Mouse (Mus musculus): ENCODE data around the gene Haao. TPM values are rescaled to one million over a fixed set of nuclear protein-coding genes. Genes with fewer than 3 reads are reported as not detected.
"Not testable (repeated sequence)": the region's sequence is repeated elsewhere in the genome, so short reads cannot be mapped to it uniquely, and the experiment has no call there.

The Haao gene
- polyA plus RNA-seq, 1 experiment from 2014 or later: 0.14 TPM

GRCm38 (mm10) chr17:83872806-83873348 is 25.1 kb upstream of the Haao start:
- Histone ChIP-seq H3K9me3 (ENCODE audit: control insufficient read depth, low read length) (no peaks in the 10 kb centered on the region), H3K9ac (replicated peaks; ENCODE audit: low read depth, low read length) (0 out of 2 replicates have a peak overlapping the region, but pooled peaks have one; percentile 32), H3K4me1 (replicated peaks; ENCODE audit: control insufficient read depth, insufficient read depth, low read length) (peaks cover 3% of the 10 kb centered on the region), H3K4me3 (replicated peaks; ENCODE audit: low read length) (no peak overlapping the region), H3K36me3 (ENCODE audit: control insufficient read depth, insufficient read depth) (no peaks in the 10 kb centered on the region), H3K27ac (ENCODE audit: low read length) (no peak overlapping the region), H3K4me2 (ENCODE audit: low read length) (peak overlapping the region; percentile 40), H3K27me3 (replicated peaks; ENCODE audit: control insufficient read depth, insufficient read depth, low read length) (no peaks in the 10 kb centered on the region)
- ATAC-seq: peak; percentile 90
- WGBS: 20% methylated on average over 14 of the region's 14 CpGs

GRCm38 (mm10) chr17:83871354-83871753 is 23.6 kb upstream of the Haao start:
- WGBS: 85% methylated on average over 5 of the region's 5 CpGs

GRCm38 (mm10) chr17:83870385-83870784 is 22.6 kb upstream of the Haao start:
- Histone ChIP-seq H3K27me3 (replicated peaks; ENCODE audit: control insufficient read depth, insufficient read depth, low read length) (no peaks in the 10 kb centered on the region), H3K4me2 (ENCODE audit: low read length) (no peak overlapping the region), H3K9ac (replicated peaks; ENCODE audit: low read depth, low read length) (no peak overlapping the region), H3K4me3 (replicated peaks; ENCODE audit: low read length) (no peak overlapping the region), H3K4me1 (replicated peaks; ENCODE audit: control insufficient read depth, insufficient read depth, low read length) (peaks cover 3% of the 10 kb centered on the region), H3K27ac (ENCODE audit: low read length) (no peak overlapping the region), H3K9me3 (ENCODE audit: control insufficient read depth, low read length) (no peaks in the 10 kb centered on the region), H3K36me3 (ENCODE audit: control insufficient read depth, insufficient read depth) (no peaks in the 10 kb centered on the region)
- no peak for ATAC-seq
- 97% methylated on average over 4 of the region's 4 CpGs for WGBS

More at GRCm38 (mm10) chr17:83871354-83871753, 23.6 kb upstream of the Haao start:
- Histone ChIP-seq H3K9me3 (ENCODE audit: control insufficient read depth, low read length) (no peaks in the 10 kb centered on the region), H3K27me3 (replicated peaks; ENCODE audit: control insufficient read depth, insufficient read depth, low read length) (no peaks in the 10 kb centered on the region), H3K4me2 (ENCODE audit: low read length) (no peak overlapping the region), H3K27ac (ENCODE audit: low read length) (no peak overlapping the region), H3K4me3 (replicated peaks; ENCODE audit: low read length) (no peak overlapping the region), H3K4me1 (replicated peaks; ENCODE audit: control insufficient read depth, insufficient read depth, low read length) (peaks cover 3% of the 10 kb centered on the region), H3K9ac (replicated peaks; ENCODE audit: low read depth, low read length) (no peak overlapping the region), H3K36me3 (ENCODE audit: control insufficient read depth, insufficient read depth) (no peaks in the 10 kb centered on the region)
- ATAC-seq: no peak

- Histone ChIP-seq H3K27ac (ENCODE audit: low read length) (no peak overlapping the region), H3K36me3 (ENCODE audit: control insufficient read depth, insufficient read depth) (no peaks in the 10 kb centered on the region), H3K4me1 (replicated peaks; ENCODE audit: control insufficient read depth, insufficient read depth, low read length) (peaks cover 3% of the 10 kb centered on the region), H3K9me3 (ENCODE audit: control insufficient read depth, low read length) (no peaks in the 10 kb centered on the region), H3K4me2 (ENCODE audit: low read length) (no peak overlapping the region), H3K9ac (replicated peaks; ENCODE audit: low read depth, low read length) (no peak overlapping the region), H3K27me3 (replicated peaks; ENCODE audit: control insufficient read depth, insufficient read depth, low read length) (no peaks in the 10 kb centered on the region), H3K4me3 (replicated peaks; ENCODE audit: low read length) (no peak overlapping the region)
- WGBS: 17% methylated on average over 10 of the region's 10 CpGs
- no peak for ATAC-seq
These were observed 18.8 kb upstream of the Haao start for GRCm38 (mm10) chr17:83866582-83866981.

- no peak overlapping the region for H3K4me3 ChIP-seq (replicated peaks; ENCODE audit: low read length)
- H3K27ac ChIP-seq (ENCODE audit: low read length): no peak overlapping the region
- peaks cover 3% of the 10 kb centered on the region for H3K4me1 ChIP-seq (replicated peaks; ENCODE audit: control insufficient read depth, insufficient read depth, low read length)
- no peak for ATAC-seq
- H3K4me2 ChIP-seq (ENCODE audit: low read length): no peak overlapping the region
- H3K36me3 ChIP-seq (ENCODE audit: control insufficient read depth, insufficient read depth): no peaks in the 10 kb centered on the region
- no peak overlapping the region for H3K9ac ChIP-seq (replicated peaks; ENCODE audit: low read depth, low read length)
- 75% methylated on average over 7 of the region's 7 CpGs for WGBS
- H3K9me3 ChIP-seq (ENCODE audit: control insufficient read depth, low read length): no peaks in the 10 kb centered on the region
- no peaks in the 10 kb centered on the region for H3K27me3 ChIP-seq (replicated peaks; ENCODE audit: control insufficient read depth, insufficient read depth, low read length)
These were observed 17.6 kb upstream of the Haao start for GRCm38 (mm10) chr17:83865366-83865765.

- under 1% methylated on average over 25 of the region's 27 CpGs for WGBS
- H3K36me3 ChIP-seq (ENCODE audit: control insufficient read depth, insufficient read depth): no peaks in the 10 kb centered on the region
- H3K27me3 ChIP-seq (replicated peaks; ENCODE audit: control insufficient read depth, insufficient read depth, low read length): no peaks in the 10 kb centered on the region
- H3K9ac ChIP-seq (replicated peaks; ENCODE audit: low read depth, low read length): peak overlapping the region; percentile 65
- peak overlapping the region; percentile 80 for H3K4me3 ChIP-seq (replicated peaks; ENCODE audit: low read length)
- peaks cover 3% of the 10 kb centered on the region for H3K4me1 ChIP-seq (replicated peaks; ENCODE audit: control insufficient read depth, insufficient read depth, low read length)
- peak overlapping the region; percentile 72 for H3K27ac ChIP-seq (ENCODE audit: low read length)
- no peaks in the 10 kb centered on the region for H3K9me3 ChIP-seq (ENCODE audit: control insufficient read depth, low read length)
- peak overlapping the region; percentile 85 for H3K4me2 ChIP-seq (ENCODE audit: low read length)
- ATAC-seq: peak; percentile 74
These were observed 14.5 kb upstream of the Haao start for GRCm38 (mm10) chr17:83862134-83862881.

GRCm38 (mm10) chr17:83861444-83862133 is 13.8 kb upstream of the Haao start:
- Histone ChIP-seq H3K4me2 (ENCODE audit: low read length) (peak overlapping the region; percentile 85), H3K4me3 (replicated peaks; ENCODE audit: low read length) (peak overlapping the region; percentile 80), H3K36me3 (ENCODE audit: control insufficient read depth, insufficient read depth) (no peaks in the 10 kb centered on the region), H3K9me3 (ENCODE audit: control insufficient read depth, low read length) (no peaks in the 10 kb centered on the region), H3K9ac (replicated peaks; ENCODE audit: low read depth, low read length) (peak overlapping the region; percentile 72), H3K27me3 (replicated peaks; ENCODE audit: control insufficient read depth, insufficient read depth, low read length) (no peaks in the 10 kb centered on the region), H3K27ac (ENCODE audit: low read length) (peak overlapping the region; percentile 72), H3K4me1 (replicated peaks; ENCODE audit: control insufficient read depth, insufficient read depth, low read length) (peaks cover 3% of the 10 kb centered on the region)
- ATAC-seq: peak; percentile 94
- under 1% methylated on average over 59 of the region's 62 CpGs for WGBS

GRCm38 (mm10) chr17:83860968-83861367 is 13.2 kb upstream of the Haao start:
- 61% methylated on average over 8 of the region's 8 CpGs for WGBS
- not testable (repeated sequence) for H3K9ac ChIP-seq (replicated peaks; ENCODE audit: low read depth, low read length); H3K9me3 ChIP-seq (ENCODE audit: control insufficient read depth, low read length); H3K27me3 ChIP-seq (replicated peaks; ENCODE audit: control insufficient read depth, insufficient read depth, low read length); H3K4me1 ChIP-seq (replicated peaks; ENCODE audit: control insufficient read depth, insufficient read depth, low read length); H3K36me3 ChIP-seq (ENCODE audit: control insufficient read depth, insufficient read depth); ATAC-seq
- Histone ChIP-seq H3K27ac (ENCODE audit: low read length) (peak overlapping the region; percentile 72; the same call in 1 of the 2 replicates), H3K4me3 (replicated peaks; ENCODE audit: low read length) (peak overlapping the region; percentile 80), H3K4me2 (ENCODE audit: low read length) (peak overlapping the region; percentile 85)

GRCm38 (mm10) chr17:83860224-83860623 is 12.5 kb upstream of the Haao start:
- H3K4me1 ChIP-seq (replicated peaks; ENCODE audit: control insufficient read depth, insufficient read depth, low read length): peaks cover 3% of the 10 kb centered on the region
- H3K36me3 ChIP-seq (ENCODE audit: control insufficient read depth, insufficient read depth): no peaks in the 10 kb centered on the region
- H3K27ac ChIP-seq (ENCODE audit: low read length): no peak overlapping the region
- ATAC-seq: no peak
- H3K4me3 ChIP-seq (replicated peaks; ENCODE audit: low read length): no peak overlapping the region
- no peaks in the 10 kb centered on the region for H3K9me3 ChIP-seq (ENCODE audit: control insufficient read depth, low read length)
- no peaks in the 10 kb centered on the region for H3K27me3 ChIP-seq (replicated peaks; ENCODE audit: control insufficient read depth, insufficient read depth, low read length)
- no peak overlapping the region for H3K9ac ChIP-seq (replicated peaks; ENCODE audit: low read depth, low read length)
- WGBS: 87% methylated on average over 7 of the region's 7 CpGs
- H3K4me2 ChIP-seq (ENCODE audit: low read length): no peak overlapping the region

Data from forebrain, embryonic 16.5 days (tissue).